Mouse (Mus musculus) left cerebral cortex, postnatal 36 days (tissue): ENCODE measurements at regions not wholly inside any gene's neighbourhood (a gene's known extent, or its start where the extent isn't known, plus 50 kb on each side); places are given as distances from the start of the nearest gene placed in this dataset.
A peak's percentile ranks its signal among the peaks of the same experiment; 100 is the strongest.

Experiments used
- DNase-seq, 2 experiments: peaks; one replicate each; pipeline ENCODE4 v3.0.0; 2021 to 2022; ENCODE audit warnings: low spot score in 2 of 2, mixed read lengths in 1 of 2
- intact Hi-C: fragments of 180-260 bp; cut with DNase I; formaldehyde crosslinking; loops from one replicate; pipeline ENCODE4 v1.15.1; 2025

GRCm38 (mm10) chr16:54440932-54441331, 856.9 kb downstream of the Zpld1 start:
- intact Hi-C loops, result no loop called here
- DNase-seq, result peak; percentile 3 to 10

GRCm38 (mm10) chr16:54406638-54407037, 891.1 kb downstream of the Zpld1 start:
- DNase-seq, result no peak
- intact Hi-C loops, result no loop called here

- DNase-seq, result peak; percentile 14 to 15
- intact Hi-C loops, result no loop called here
Measured at GRCm38 (mm10) chr16:54384019-54384418, 913.8 kb downstream of the Zpld1 start.

DNA sequence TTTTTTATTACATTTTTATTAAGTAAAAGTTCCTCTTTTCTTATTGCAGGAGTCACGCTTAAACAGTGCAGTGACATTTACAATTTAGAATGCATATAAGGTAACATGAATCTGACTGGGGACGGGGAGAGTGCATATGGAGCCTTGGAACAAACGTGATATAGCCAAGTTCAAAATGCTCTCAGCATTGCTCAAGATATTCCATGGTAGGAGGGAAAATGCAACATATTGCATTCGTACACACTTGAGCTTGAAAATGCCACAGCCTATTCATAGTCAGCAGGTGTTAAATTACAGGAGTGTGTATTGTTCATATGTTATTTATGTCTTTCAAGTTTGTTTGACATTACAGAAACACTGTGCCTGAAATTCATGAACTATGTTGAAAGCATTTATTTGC, 922.8 kb downstream of the Zpld1 start:
- intact Hi-C loops, result no loop called here
- no peak for DNase-seq

GRCm38 (mm10) chr16:54354423-54354822, 943.4 kb downstream of the Zpld1 start:
- DNase-seq, result no peak
- intact Hi-C loops, result no loop called here

- intact Hi-C loops, result no loop called here
Measured at GRCm38 (mm10) chr16:54348814-54349213, 949.0 kb downstream of the Zpld1 start.

DNA sequence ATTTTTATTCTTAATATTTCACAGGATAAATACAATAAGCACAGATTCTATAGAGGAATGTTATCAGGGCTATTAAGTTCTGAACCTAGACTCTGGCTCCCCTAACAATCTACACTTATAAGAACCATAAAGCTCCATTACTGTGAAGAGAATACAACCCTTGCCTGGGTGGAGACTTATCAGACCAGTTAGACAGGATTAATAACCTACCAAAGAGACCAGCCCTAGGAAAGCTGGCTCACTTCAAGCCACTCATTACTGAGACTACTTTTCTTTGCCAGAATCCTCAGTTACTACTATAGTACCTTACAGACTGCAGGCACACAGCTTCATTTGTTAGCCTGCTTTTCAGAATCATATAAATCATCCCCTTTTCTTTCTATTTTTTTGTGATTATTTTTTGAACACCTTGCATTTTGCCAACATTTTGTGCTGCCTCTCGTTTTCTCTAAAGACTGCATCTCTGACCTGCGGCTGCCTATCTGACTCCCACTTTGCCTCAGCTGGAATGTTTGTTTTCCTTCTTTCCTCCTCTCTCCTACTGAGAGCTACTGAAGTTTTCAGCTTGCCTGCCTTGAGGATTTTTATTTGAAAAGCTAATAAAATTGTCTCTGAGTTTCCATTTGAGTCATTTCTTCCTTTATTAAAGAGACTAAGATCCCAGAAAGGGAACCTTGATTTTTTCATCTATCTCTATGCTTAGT, 951.5 kb downstream of the Zpld1 start:
- intact Hi-C loops, result no loop called here

More at GRCm38 (mm10) chr16:54348814-54349213, 949.0 kb downstream of the Zpld1 start:
- DNase-seq, result no peak

More for the DNA sequence above, 951.5 kb downstream of the Zpld1 start:
- no peak for DNase-seq
